Mouse (Mus musculus) heart, adult 2 months (tissue): ENCODE data around the gene Ano2. TPM values are rescaled to one million over a fixed set of nuclear protein-coding genes. Genes with fewer than 3 reads are reported as not detected.
A peak's percentile ranks its signal among the peaks of the same experiment; 100 is the strongest.

Experiments used
- DNase-seq, 2 experiments: peaks; one replicate each; pipeline ENCODE4 v3.0.0; 2021
- H3K27ac ChIP-seq: fragments of 200-600 bp; 2 replicates; pipeline ENCODE4 v1.8.1; 2022
- H3K27me3 ChIP-seq: fragments of 200-500 bp; 2 replicates; pipeline ENCODE4 v1.6.1; 2012; ENCODE audit warnings: mild to moderate bottlenecking, low read length, inconsistent platforms, mixed read lengths; ENCODE audit not compliant: control insufficient read depth, insufficient read depth
- H3K36me3 ChIP-seq: fragments of 200-500 bp; 2 replicates; pipeline ENCODE4 v1.6.1; 2012; ENCODE audit warnings: low read length, inconsistent platforms; ENCODE audit not compliant: control insufficient read depth, insufficient read depth
- H3K4me1 ChIP-seq: fragments of 200-500 bp; 2 replicates; pipeline ENCODE4 v1.6.1; 2011; ENCODE audit warnings: low read length; ENCODE audit not compliant: control insufficient read depth, insufficient read depth
- H3K4me3 ChIP-seq: fragments of 200-600 bp; 2 replicates; pipeline ENCODE4 v1.8.1; 2022
- H3K79me2 ChIP-seq: fragments of 200-500 bp; replicated peaks from 2 replicates; pipeline ENCODE4 v1.6.1; 2012; ENCODE audit warnings: mild to moderate bottlenecking, inconsistent platforms, low read length, moderate library complexity, mixed read lengths; ENCODE audit not compliant: control insufficient read depth, insufficient read depth
- H3K9ac ChIP-seq: fragments of 200-500 bp; 2 replicates; pipeline ENCODE4 v1.6.1; 2012; ENCODE audit warnings: low read depth, mild to moderate bottlenecking, control low read depth, inconsistent platforms, low read length, mixed read lengths
- CTCF ChIP-seq: fragments of 200-600 bp; IDR thresholded peaks from 2 replicates; pipeline ENCODE4 v1.8.1; 2022; ENCODE audit warnings: antibody characterized with exemption, mild to moderate bottlenecking, moderate library complexity
- EP300 ChIP-seq: fragments of 200-500 bp; IDR thresholded peaks from 2 replicates; pipeline ENCODE4 v1.6.1; 2011; ENCODE audit warnings: low read depth, low read length, control low read depth; ENCODE audit not compliant: insufficient read depth
- POLR2A ChIP-seq: fragments of 200-500 bp; IDR thresholded peaks from 2 replicates; pipeline ENCODE4 v1.6.1; 2011; ENCODE audit warnings: mild to moderate bottlenecking, low read depth, low read length, control low read depth; ENCODE audit not compliant: insufficient read depth
- WGBS: fragments of 180-500 bp; shearing (Covaris S2); methylation state at CpG from one replicate; pipeline ENCODE4 v1.1.7; 2018; 5-methylcytosine and 5-hydroxymethylcytosine counted together
- intact Hi-C: fragments of 180-260 bp; cut with DNase I; formaldehyde crosslinking; loops from one replicate; pipeline ENCODE4 v1.15.1; 2025
- polyA plus RNA-seq: library from polyadenylated mRNA; depleted of rRNA; stranded (reverse); fragments of >200 nt; gene quantifications from 2 replicates; pipeline ENCODE4 v1.2.3, GENCODE M21; 2012
- total RNA-seq, 2 experiments: library from RNA; stranded (reverse); gene quantifications; 2 replicates each; pipeline ENCODE4 v1.2.3; 2021

Ano2 gene
- total and polyA plus RNA-seq, 3 experiments = 0.08 to 0.30 TPM; not detected in 1

- Histone ChIP-seq H3K9ac (no peak overlapping the region), H3K36me3 (no peaks in the 10 kb centered on the region)
- no peak for TF ChIP-seq EP300
- TF ChIP-seq CTCF = no peak
- TF ChIP-seq POLR2A = no peak
Observed at GRCm38 (mm10) chr6:125729471-125729870, 39.3 kb downstream of the Ano2 start.

GRCm38 (mm10) chr6:125729986-125730535 is 39.8 kb downstream of the Ano2 start:
- no peaks in the 10 kb centered on the region for H3K36me3 ChIP-seq
- H3K4me3 ChIP-seq = no peak overlapping the region
- H3K27ac ChIP-seq = no peak overlapping the region
- H3K27me3 ChIP-seq = no peaks in the 10 kb centered on the region
- no peak for DNase-seq
- no peaks in the 10 kb centered on the region for H3K4me1 ChIP-seq
- H3K9ac ChIP-seq = no peak overlapping the region
- TF ChIP-seq EP300 = no peak
- no peak for TF ChIP-seq CTCF
- TF ChIP-seq POLR2A = no peak
- WGBS = 54% methylated on average over 11 of the region's 11 CpGs
- intact Hi-C loops = no loop called here
- H3K79me2 ChIP-seq = no peaks in the 10 kb centered on the region

More at GRCm38 (mm10) chr6:125729471-125729870, 39.3 kb downstream of the Ano2 start:
- Histone ChIP-seq H3K4me3 (no peak overlapping the region), H3K79me2 (no peaks in the 10 kb centered on the region), H3K27me3 (no peaks in the 10 kb centered on the region), H3K4me1 (no peaks in the 10 kb centered on the region), H3K27ac (no peak overlapping the region)
- WGBS = 70% methylated on average over 6 of the region's 6 CpGs
- intact Hi-C loops = no loop called here
- DNase-seq = no peak

- intact Hi-C loops = no loop called here
- Histone ChIP-seq H3K79me2 (no peaks in the 10 kb centered on the region), H3K9ac (no peak overlapping the region), H3K4me1 (no peaks in the 10 kb centered on the region), H3K27ac (no peak overlapping the region), H3K27me3 (no peaks in the 10 kb centered on the region), H3K36me3 (no peaks in the 10 kb centered on the region), H3K4me3 (no peak overlapping the region)
- 54% methylated on average over 11 of the region's 11 CpGs for WGBS
- no peak for DNase-seq
- TF ChIP-seq POLR2A = no peak
- no peak for TF ChIP-seq EP300
- no peak for TF ChIP-seq CTCF
Observed at GRCm38 (mm10) chr6:125737511-125738285, 47.5 kb downstream of the Ano2 start.

- Histone ChIP-seq H3K27ac (no peak overlapping the region), H3K4me1 (no peaks in the 10 kb centered on the region), H3K36me3 (no peaks in the 10 kb centered on the region), H3K9ac (no peak overlapping the region), H3K79me2 (no peaks in the 10 kb centered on the region), H3K4me3 (no peak overlapping the region), H3K27me3 (no peaks in the 10 kb centered on the region)
- 88% methylated on average over 10 of the region's 10 CpGs for WGBS
- TF ChIP-seq CTCF (peak; percentile 63), EP300 (no peak), POLR2A (no peak)
- intact Hi-C loops = no loop called here
- DNase-seq = no peak
Observed at GRCm38 (mm10) chr6:125743203-125744100, 53.2 kb downstream of the Ano2 start.

- TF ChIP-seq EP300 = no peak
- TF ChIP-seq POLR2A = no peak
- TF ChIP-seq CTCF = no peak
- H3K27ac ChIP-seq = no peak overlapping the region
- no peaks in the 10 kb centered on the region for H3K36me3 ChIP-seq
- no peaks in the 10 kb centered on the region; the same call in 1 of the 2 replicates for H3K79me2 ChIP-seq
- H3K27me3 ChIP-seq = no peaks in the 10 kb centered on the region
- H3K4me3 ChIP-seq = no peak overlapping the region
- WGBS = 53% methylated on average over 10 of the region's 10 CpGs
- no peak overlapping the region for H3K9ac ChIP-seq
- intact Hi-C loops = no loop called here
- no peak for DNase-seq
- no peaks in the 10 kb centered on the region for H3K4me1 ChIP-seq
Observed at GRCm38 (mm10) chr6:125747322-125747930, 57.2 kb downstream of the Ano2 start.
